Mouse (Mus musculus) kidney, postnatal 0 days (tissue): Measurements from ENCODE around the gene Stk36. TPM values are rescaled to one million over a fixed set of nuclear protein-coding genes. Genes with fewer than 3 reads are reported as not detected.
A peak's percentile ranks its signal among the peaks of the same experiment; 100 is the strongest.

Experiments used
- ATAC-seq: fragments of 200-750 bp; cut with Nextera tagmentation; replicated peaks from 2 replicates; pipeline ENCODE4 v1.8.0; 2017; ENCODE audit warnings: low read depth, moderate number of reproducible peaks, moderate TSS enrichment, moderate library complexity; ENCODE audit not compliant: low FRiP score
- DNase-seq: peaks from one replicate; pipeline ENCODE4 v3.0.0-alpha.2; 2016; ENCODE audit warnings: low spot score
- H3K27ac ChIP-seq: fragments of 300-500 bp; sonication (generic); 2 replicates; pipeline ENCODE4 v1.5.1; 2014; ENCODE audit warnings: mild to moderate bottlenecking
- H3K27me3 ChIP-seq: fragments of 300-500 bp; sonication (generic); 2 replicates; pipeline ENCODE4 v1.6.1; 2014; ENCODE audit warnings: low read length, mixed read lengths; ENCODE audit not compliant: insufficient read depth
- H3K36me3 ChIP-seq: fragments of 300-500 bp; sonication (generic); 2 replicates; pipeline ENCODE4 v1.6.1; 2014; ENCODE audit warnings: low read length, mixed read lengths; ENCODE audit not compliant: insufficient read depth
- H3K4me1 ChIP-seq: fragments of 300-500 bp; sonication (generic); replicated peaks from 2 replicates; pipeline ENCODE4 v1.6.1; 2014; ENCODE audit warnings: antibody characterized with exemption, low read length, mixed read lengths; ENCODE audit not compliant: insufficient read depth
- H3K4me2 ChIP-seq: fragments of 300-500 bp; sonication (generic); 2 replicates; pipeline ENCODE4 v1.6.1; 2014; ENCODE audit warnings: mild to moderate bottlenecking, low read length, moderate library complexity, mixed read lengths
- H3K4me3 ChIP-seq: fragments of 300-500 bp; sonication (generic); replicated peaks from 2 replicates; pipeline ENCODE4 v1.5.1; 2014; ENCODE audit warnings: low read depth, low read length
- H3K9ac ChIP-seq: fragments of 300-500 bp; sonication (generic); 2 replicates; pipeline ENCODE4 v1.6.1; 2014; ENCODE audit warnings: low read depth, low read length
- H3K9me3 ChIP-seq: fragments of 300-500 bp; sonication (generic); replicated peaks from 2 replicates; pipeline ENCODE4 v1.6.1; 2016; ENCODE audit warnings: low read length, inconsistent platforms, mixed read lengths
- CTCF ChIP-seq: IDR thresholded peaks from 2 replicates; pipeline ENCODE4 v1.5.1; 2016; ENCODE audit warnings: antibody characterized with exemption, low read depth, mild to moderate bottlenecking, moderate library complexity
- WGBS: fragments of 180-500 bp; shearing (Covaris S2); extraction: QIAGEN DNeasy Blood & Tissue Kit; methylation state at CpG from one replicate; pipeline ENCODE4 v1.1.7; 2014; 5-methylcytosine and 5-hydroxymethylcytosine counted together
- polyA plus RNA-seq: library from polyadenylated mRNA; unstranded; fragments of >200 nt; fragmentation: Nextera tagmentation; extraction: Ambion mirVana; gene quantifications from 2 replicates; pipeline ENCODE4 v1.2.1, GENCODE M21; 2015

Stk36 gene
- polyA plus RNA-seq, 1 experiment from 2014 or later = 4.8 TPM

- no peaks in the 10 kb centered on the region for H3K4me1 ChIP-seq
- no peaks in the 10 kb centered on the region for H3K9me3 ChIP-seq
- TF ChIP-seq CTCF = no peak
- DNase-seq (no peak), ATAC-seq (no peak)
- H3K9ac ChIP-seq = no peak overlapping the region
- H3K27ac ChIP-seq = no peak overlapping the region
- no peak overlapping the region for H3K4me2 ChIP-seq
- 87% methylated on average over 4 of the region's 4 CpGs for WGBS
- H3K36me3 ChIP-seq = no peaks in the 10 kb centered on the region
- no peak overlapping the region for H3K4me3 ChIP-seq
- H3K27me3 ChIP-seq = no peaks in the 10 kb centered on the region
Observed at GRCm38 (mm10) chr1:74626076-74626475, 24.8 kb downstream of the Stk36 start.

GRCm38 (mm10) chr1:74628001-74628400 lies 26.8 kb downstream of the Stk36 start:
- Histone ChIP-seq H3K9me3 (no peaks in the 10 kb centered on the region), H3K9ac (no peak overlapping the region), H3K4me1 (no peaks in the 10 kb centered on the region), H3K27me3 (no peaks in the 10 kb centered on the region), H3K27ac (no peak overlapping the region), H3K4me2 (no peak overlapping the region), H3K36me3 (no peaks in the 10 kb centered on the region), H3K4me3 (no peak overlapping the region)
- no peak for TF ChIP-seq CTCF
- ATAC-seq = no peak
- WGBS = 45% methylated on average over 7 of the region's 7 CpGs
- no peak for DNase-seq

GRCm38 (mm10) chr1:74632734-74633133 lies 31.5 kb downstream of the Stk36 start:
- Histone ChIP-seq H3K9ac (no peak overlapping the region), H3K4me3 (no peak overlapping the region), H3K4me1 (no peaks in the 10 kb centered on the region), H3K4me2 (no peak overlapping the region), H3K36me3 (no peaks in the 10 kb centered on the region), H3K9me3 (no peaks in the 10 kb centered on the region), H3K27ac (no peak overlapping the region), H3K27me3 (no peaks in the 10 kb centered on the region)
- WGBS = 88% methylated on average over 4 of the region's 4 CpGs
- no peak for ATAC-seq
- TF ChIP-seq CTCF = no peak
- no peak for DNase-seq

GRCm38 (mm10) chr1:74643524-74643923 lies 42.3 kb downstream of the Stk36 start:
- no peaks in the 10 kb centered on the region for H3K27me3 ChIP-seq
- H3K9me3 ChIP-seq = no peaks in the 10 kb centered on the region
- H3K27ac ChIP-seq = no peak overlapping the region
- H3K9ac ChIP-seq = no peak overlapping the region
- H3K4me3 ChIP-seq = no peak overlapping the region
- H3K4me2 ChIP-seq = no peak overlapping the region
- H3K36me3 ChIP-seq = no peaks in the 10 kb centered on the region
- no peak for DNase-seq
- WGBS = 80% methylated on average over 2 of the region's 2 CpGs
- no peak for TF ChIP-seq CTCF
- H3K4me1 ChIP-seq = no peaks in the 10 kb centered on the region
- no peak for ATAC-seq

GRCm38 (mm10) chr1:74643926-74644325 lies 42.7 kb downstream of the Stk36 start:
- H3K9me3 ChIP-seq = no peaks in the 10 kb centered on the region
- no peaks in the 10 kb centered on the region for H3K36me3 ChIP-seq
- ATAC-seq = no peak
- peak; percentile 68 for TF ChIP-seq CTCF
- H3K4me1 ChIP-seq = no peaks in the 10 kb centered on the region
- DNase-seq = peak; percentile 61
- no peak overlapping the region for H3K4me2 ChIP-seq
- no peak overlapping the region for H3K9ac ChIP-seq
- no peak overlapping the region for H3K4me3 ChIP-seq
- no peak overlapping the region for H3K27ac ChIP-seq
- no peaks in the 10 kb centered on the region for H3K27me3 ChIP-seq

- Histone ChIP-seq H3K36me3 (no peaks in the 10 kb centered on the region), H3K4me2 (peak within 1 kb of the TSS; percentile 67), H3K27ac (peak within 1 kb of the TSS; percentile 88), H3K27me3 (no peaks in the 10 kb centered on the region), H3K4me1 (no peaks in the 10 kb centered on the region), H3K4me3 (peak within 1 kb of the TSS; percentile 82), H3K9ac (peak within 1 kb of the TSS; percentile 80), H3K9me3 (no peaks in the 10 kb centered on the region)
- under 1% methylated on average over 50 of the region's 66 CpGs for WGBS
- DNase-seq (peak; percentile 98), ATAC-seq (peak; percentile 99)
- peak; percentile 74 for TF ChIP-seq CTCF
Observed at GRCm38 (mm10) chr1:74661448-74662195, 60.4 kb downstream of the Stk36 start, which contains the start of gene Ttll4. Gene Ttll4 (plus strand): TSS chr1:74661745.
